Mouse (Mus musculus): ENCODE data around the gene Hmcn2. TPM values are rescaled to one million over a fixed set of nuclear protein-coding genes. Genes with fewer than 3 reads are reported as not detected.

The Hmcn2 gene
- polyA plus RNA-seq, 1 experiment, result 147 TPM

GRCm38 (mm10) chr2:31468857-31469256, 154.6 kb downstream of the Hmcn2 start:
- Histone ChIP-seq H3K4me3 (ENCODE audit: low read depth, low read length) (no peak overlapping the region), H3K27me3 (ENCODE audit: control insufficient read depth, insufficient read depth, low read length) (peaks cover 5% of the 10 kb centered on the region; the same call in 1 of the 2 replicates), H3K4me1 (ENCODE audit: control insufficient read depth, insufficient read depth, insufficient read length, low read length) (peaks cover 8% of the 10 kb centered on the region; the same call in 1 of the 2 replicates), H3K36me3 (ENCODE audit: control insufficient read depth, insufficient read depth, low read length) (no peaks in the 10 kb centered on the region), H3K27ac (ENCODE audit: insufficient read depth, low read depth, low read length) (no peak overlapping the region)
- 91% methylated on average over 7 of the region's 7 CpGs for WGBS
- no peak for TF ChIP-seq CTCF (IDR thresholded peaks at IDR 0.05; ENCODE audit: extremely low read depth, insufficient read length, insufficient replicate concordance, low read depth, low read length)
- TF ChIP-seq POLR2A (IDR thresholded peaks at IDR 0.05; ENCODE audit: low read depth, low read length), result no peak

DNA sequence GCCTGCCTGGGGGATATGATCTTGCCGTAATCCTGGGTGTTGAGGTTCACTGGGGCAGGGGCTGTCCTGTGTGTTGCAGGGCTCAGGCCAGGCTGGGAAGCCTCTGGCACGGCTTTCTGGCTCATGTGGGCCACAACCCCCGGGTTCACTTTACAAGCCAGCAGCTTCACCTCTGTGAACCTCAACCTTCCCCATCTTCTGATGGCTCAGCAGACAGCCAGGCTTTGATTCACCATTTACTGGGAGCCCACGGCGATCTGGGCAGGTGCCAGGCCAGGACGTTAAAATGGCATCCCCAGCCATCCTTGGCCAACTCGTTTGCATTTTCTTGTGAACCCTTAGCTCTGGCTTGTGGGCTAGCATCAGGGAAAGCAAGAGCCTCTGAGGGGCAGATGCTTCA, 155.3 kb downstream of the Hmcn2 start:
- H3K4me3 ChIP-seq (ENCODE audit: low read depth, low read length), result peak overlapping the region; percentile 56
- H3K4me1 ChIP-seq (ENCODE audit: control insufficient read depth, insufficient read depth, insufficient read length, low read length), result peaks cover 8% of the 10 kb centered on the region; the same call in 1 of the 2 replicates
- H3K27me3 ChIP-seq (ENCODE audit: control insufficient read depth, insufficient read depth, low read length), result peaks cover 5% of the 10 kb centered on the region; the same call in 1 of the 2 replicates
- no peaks in the 10 kb centered on the region for H3K36me3 ChIP-seq (ENCODE audit: control insufficient read depth, insufficient read depth, low read length)
- no peak overlapping the region for H3K27ac ChIP-seq (ENCODE audit: insufficient read depth, low read depth, low read length)
- TF ChIP-seq POLR2A (IDR thresholded peaks at IDR 0.05; ENCODE audit: low read depth, low read length) (no peak), CTCF (IDR thresholded peaks at IDR 0.05; ENCODE audit: extremely low read depth, insufficient read length, insufficient replicate concordance, low read depth, low read length) (no peak)
- 39% methylated on average over 7 of the region's 7 CpGs for WGBS

GRCm38 (mm10) chr2:31469931-31470682, 155.9 kb downstream of the Hmcn2 start, which contains the start of gene Ass1:
Gene Ass1 (plus strand): TSS chr2:31470207.
- under 1% methylated on average over 49 of the region's 49 CpGs for WGBS

DNA sequence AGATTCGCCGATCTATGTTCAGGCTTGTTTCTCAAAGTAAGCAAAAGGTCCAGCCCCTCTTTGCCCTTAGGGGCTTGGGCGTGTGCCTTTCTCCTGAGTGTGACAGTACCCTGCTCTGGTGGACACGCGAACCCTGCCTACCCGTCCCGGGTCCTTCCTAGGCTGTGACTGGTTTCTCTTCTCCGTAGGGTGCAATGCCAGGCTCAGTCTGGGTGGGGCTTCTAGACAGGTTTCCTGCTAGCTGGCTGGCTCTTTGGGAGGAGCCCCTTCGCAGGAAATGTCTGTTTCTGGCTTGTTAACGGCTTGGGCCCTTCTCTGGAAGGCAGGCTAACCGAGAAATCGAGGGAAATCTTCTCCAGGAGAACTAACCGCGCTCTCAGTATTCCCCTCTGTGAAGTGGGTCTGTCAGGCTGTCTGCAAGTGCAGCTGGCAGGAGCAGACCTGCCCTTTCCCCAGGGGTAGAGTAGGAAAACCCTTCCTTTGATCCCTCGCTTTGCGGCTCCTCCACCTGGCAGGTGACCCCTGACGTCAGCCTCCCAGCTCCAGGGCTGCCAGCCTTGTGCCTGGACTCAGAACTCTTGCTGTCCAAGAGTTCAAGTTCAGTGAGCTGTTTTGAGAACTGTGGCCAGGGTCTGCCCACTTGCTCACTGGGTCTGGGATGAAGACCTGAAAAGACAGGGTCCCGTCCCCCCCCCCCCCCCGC, 156.6 kb downstream of the Hmcn2 start:
- 4% methylated on average over 19 of the region's 19 CpGs for WGBS
- no peak overlapping the region for H3K27ac ChIP-seq (ENCODE audit: insufficient read depth, low read depth, low read length)

More at GRCm38 (mm10) chr2:31469931-31470682, 155.9 kb downstream of the Hmcn2 start, which contains the start of gene Ass1:
- TF ChIP-seq POLR2A (IDR thresholded peaks at IDR 0.05; ENCODE audit: low read depth, low read length), result no peak
- TF ChIP-seq CTCF (IDR thresholded peaks at IDR 0.05; ENCODE audit: extremely low read depth, insufficient read length, insufficient replicate concordance, low read depth, low read length), result no peak
- Histone ChIP-seq H3K36me3 (ENCODE audit: control insufficient read depth, insufficient read depth, low read length) (no peaks in the 10 kb centered on the region), H3K27me3 (ENCODE audit: control insufficient read depth, insufficient read depth, low read length) (peaks cover 5% of the 10 kb centered on the region; the same call in 1 of the 2 replicates), H3K4me1 (ENCODE audit: control insufficient read depth, insufficient read depth, insufficient read length, low read length) (peaks cover 8% of the 10 kb centered on the region; the same call in 1 of the 2 replicates), H3K4me3 (ENCODE audit: low read depth, low read length) (peak within 1 kb of the TSS; percentile 56), H3K27ac (ENCODE audit: insufficient read depth, low read depth, low read length) (no peak within 1 kb of the TSS)

DNA sequence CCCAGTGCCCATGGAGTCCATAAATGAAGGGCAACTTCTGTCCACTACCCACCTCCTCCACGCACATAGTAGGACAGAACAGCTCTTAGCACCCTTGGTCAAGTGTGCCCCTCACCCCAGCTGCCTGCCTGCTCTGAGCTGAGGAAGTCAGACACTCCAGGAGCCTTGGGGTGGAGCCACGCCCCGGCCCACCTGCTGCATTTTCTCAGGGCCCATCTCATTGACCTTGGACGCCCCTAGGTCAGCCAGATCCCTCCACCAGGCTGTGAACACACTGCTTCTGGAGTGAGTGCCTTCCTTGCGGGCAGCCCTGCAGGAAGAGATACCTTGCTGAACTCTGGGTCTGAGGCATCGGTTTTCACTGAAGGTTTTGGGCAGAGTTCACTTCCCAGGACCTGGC, 157.4 kb downstream of the Hmcn2 start:
- Histone ChIP-seq H3K36me3 (ENCODE audit: control insufficient read depth, insufficient read depth, low read length) (no peaks in the 10 kb centered on the region), H3K4me1 (ENCODE audit: control insufficient read depth, insufficient read depth, insufficient read length, low read length) (peaks cover 8% of the 10 kb centered on the region; the same call in 1 of the 2 replicates), H3K4me3 (ENCODE audit: low read depth, low read length) (no peak overlapping the region), H3K27ac (ENCODE audit: insufficient read depth, low read depth, low read length) (no peak overlapping the region), H3K27me3 (ENCODE audit: control insufficient read depth, insufficient read depth, low read length) (peaks cover 5% of the 10 kb centered on the region; the same call in 1 of the 2 replicates)
- TF ChIP-seq CTCF (IDR thresholded peaks at IDR 0.05; ENCODE audit: extremely low read depth, insufficient read length, insufficient replicate concordance, low read depth, low read length) (no peak), POLR2A (IDR thresholded peaks at IDR 0.05; ENCODE audit: low read depth, low read length) (peak; percentile 15; the same call in 1 of the 2 replicates)
- 63% methylated on average over 6 of the region's 6 CpGs for WGBS

More for the DNA sequence above, 156.6 kb downstream of the Hmcn2 start:
- Histone ChIP-seq H3K4me1 (ENCODE audit: control insufficient read depth, insufficient read depth, insufficient read length, low read length) (peaks cover 8% of the 10 kb centered on the region; the same call in 1 of the 2 replicates), H3K36me3 (ENCODE audit: control insufficient read depth, insufficient read depth, low read length) (no peaks in the 10 kb centered on the region), H3K27me3 (ENCODE audit: control insufficient read depth, insufficient read depth, low read length) (peaks cover 5% of the 10 kb centered on the region; the same call in 1 of the 2 replicates), H3K4me3 (ENCODE audit: low read depth, low read length) (peak overlapping the region; percentile 56)
- no peak for TF ChIP-seq POLR2A (IDR thresholded peaks at IDR 0.05; ENCODE audit: low read depth, low read length)
- no peak for TF ChIP-seq CTCF (IDR thresholded peaks at IDR 0.05; ENCODE audit: extremely low read depth, insufficient read length, insufficient replicate concordance, low read depth, low read length)

- no peak overlapping the region for H3K27ac ChIP-seq (ENCODE audit: insufficient read depth, low read depth, low read length)
- 41% methylated on average over 10 of the region's 10 CpGs for WGBS
- TF ChIP-seq CTCF (IDR thresholded peaks at IDR 0.05; ENCODE audit: extremely low read depth, insufficient read length, insufficient replicate concordance, low read depth, low read length), result no peak; the same call in 1 of the 2 replicates
- no peak for TF ChIP-seq POLR2A (IDR thresholded peaks at IDR 0.05; ENCODE audit: low read depth, low read length)
- H3K4me1 ChIP-seq (ENCODE audit: control insufficient read depth, insufficient read depth, insufficient read length, low read length), result peaks cover 8% of the 10 kb centered on the region; the same call in 1 of the 2 replicates
- no peak overlapping the region for H3K4me3 ChIP-seq (ENCODE audit: low read depth, low read length)
- H3K27me3 ChIP-seq (ENCODE audit: control insufficient read depth, insufficient read depth, low read length), result peaks cover 5% of the 10 kb centered on the region; the same call in 1 of the 2 replicates
- H3K36me3 ChIP-seq (ENCODE audit: control insufficient read depth, insufficient read depth, low read length), result no peaks in the 10 kb centered on the region
Measured at GRCm38 (mm10) chr2:31472406-31473065, 158.3 kb downstream of the Hmcn2 start.
